Mouse (Mus musculus): ENCODE measurements at regions not wholly inside any gene's neighbourhood (a gene's known extent, or its start where the extent isn't known, plus 50 kb on each side); places are given as distances from the start of the nearest gene placed in this dataset.

- no peak for TF ChIP-seq EP300 (optimal IDR thresholded peaks at IDR 0.05)
- no peak for TF ChIP-seq CTCF (IDR thresholded peaks at IDR 0.05; ENCODE audit: low read depth)
Measured at GRCm38 (mm10) chr11:44261657-44262056, 138.2 kb upstream of the Il12b start.
